Mouse (Mus musculus): ENCODE results near the gene Olfr1371. TPM values are rescaled to one million over a fixed set of nuclear protein-coding genes. Genes with fewer than 3 reads are reported as not detected.

The Olfr1371 gene
- total RNA-seq, 1 experiment, result not detected

DNA sequence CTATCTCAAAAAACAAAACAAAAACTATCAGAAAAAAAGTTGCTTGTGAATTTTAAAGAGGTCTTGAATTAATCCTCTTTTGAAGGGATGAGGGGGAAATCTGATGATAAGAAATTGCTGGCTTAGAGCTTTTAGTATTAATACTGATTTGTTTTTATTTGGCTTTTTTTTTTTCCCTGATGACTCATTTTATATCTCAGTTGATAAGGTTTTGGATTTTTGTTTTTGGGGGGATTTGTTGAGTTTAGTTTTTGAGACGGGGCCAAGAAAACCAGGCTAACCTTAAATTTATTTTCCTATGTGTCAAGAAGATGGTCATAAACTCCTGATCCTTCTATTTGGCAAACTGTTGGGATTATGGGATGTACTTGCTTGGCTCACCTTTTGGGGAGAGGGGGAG is 20.1 kb upstream of the Olfr1371 start:
- TF ChIP-seq MAFK (IDR thresholded peaks at IDR 0.05; ENCODE audit: insufficient read depth, low read depth, low read length) (no peak), CHD2 (IDR thresholded peaks at IDR 0.05; ENCODE audit: low read depth, low read length) (no peak)
- Histone ChIP-seq H3K9me3 (ENCODE audit: control insufficient read depth, insufficient read depth, low read depth, low read length) (no peaks in the 10 kb centered on the region), H3K4me3 (ENCODE audit: insufficient read depth in 1 of 2, low read depth in 1 of 2, low read length in 2 of 2, poor library complexity in 1 of 2, severe bottlenecking in 1 of 2) (0 out of 4 replicates have a peak overlapping the region, but pooled peaks of 1 of the 2 experiments have one; percentile 0), H3K9ac (ENCODE audit: insufficient read depth, low read depth, low read length, poor library complexity, severe bottlenecking) (peak overlapping the region; percentile 58; the same call in 1 of the 2 replicates), H3K36me3 (ENCODE audit: control insufficient read depth, insufficient read depth, low read length, poor library complexity, severe bottlenecking) (peaks cover 9% of the 10 kb centered on the region; the same call in 1 of the 2 replicates), H3K27ac (ENCODE audit: insufficient read depth, low read depth, low read length, poor library complexity, severe bottlenecking) (no peak overlapping the region), H3K4me1 (ENCODE audit: control insufficient read depth in 2 of 2, insufficient read depth in 2 of 2, low read length in 2 of 2, poor library complexity in 1 of 2) (no peaks in the 10 kb centered on the region; a peak in 2 of 4 replicates)
- DNase-seq (ENCODE audit: low read depth, low spot score), result no peak
- in situ Hi-C loops (cut with MboI; ENCODE audit: low sequenced_read_pairs in 2 of 2, unreplicated experiment in 2 of 2), result no loop called here

DNA sequence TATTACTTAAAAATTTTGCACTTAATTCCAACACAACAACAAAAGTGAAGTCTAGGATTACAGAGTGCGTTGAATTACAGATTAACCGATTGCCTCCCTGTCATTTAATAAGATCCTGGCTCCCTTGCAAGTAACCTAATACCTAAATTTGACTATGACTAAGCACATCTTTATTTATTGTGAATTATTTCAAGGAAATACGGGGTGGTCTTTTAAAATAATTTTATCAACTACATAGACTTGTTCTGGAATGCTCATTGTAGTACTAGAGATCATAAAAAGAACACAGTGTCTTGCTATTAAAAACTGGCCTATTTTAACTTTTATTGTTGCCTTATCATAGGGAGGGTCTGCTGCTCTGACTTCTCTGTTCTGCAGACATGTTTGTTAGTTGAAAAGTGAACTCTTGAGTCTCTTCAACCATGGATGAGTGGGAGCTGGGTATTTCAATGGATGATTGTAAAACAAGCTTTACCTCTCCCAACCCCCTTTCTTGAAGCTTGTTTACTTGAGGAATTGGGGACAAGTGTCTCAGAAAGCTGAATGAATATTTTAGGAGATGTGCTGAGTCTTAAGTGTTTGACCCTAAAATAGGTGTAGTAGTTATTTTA is 19.4 kb upstream of the Olfr1371 start:
- Histone ChIP-seq H3K9ac (ENCODE audit: insufficient read depth, low read depth, low read length, poor library complexity, severe bottlenecking) (no peak overlapping the region), H3K9me3 (ENCODE audit: control insufficient read depth, insufficient read depth, low read depth, low read length) (no peaks in the 10 kb centered on the region), H3K27ac (ENCODE audit: insufficient read depth, low read depth, low read length, poor library complexity, severe bottlenecking) (no peak overlapping the region), H3K4me1 (ENCODE audit: control insufficient read depth in 2 of 2, insufficient read depth in 2 of 2, low read length in 2 of 2, poor library complexity in 1 of 2) (peaks cover 3% of the 10 kb centered on the region in 2 experiments; a peak in 2 of 4 replicates), H3K36me3 (ENCODE audit: control insufficient read depth, insufficient read depth, low read length, poor library complexity, severe bottlenecking) (peaks cover 7% of the 10 kb centered on the region; the same call in 1 of the 2 replicates), H3K4me3 (ENCODE audit: insufficient read depth in 1 of 2, low read depth in 1 of 2, low read length in 2 of 2, poor library complexity in 1 of 2, severe bottlenecking in 1 of 2) (peak overlapping the region; percentile 83 to 89)
- no peak for DNase-seq (ENCODE audit: low read depth, low spot score)
- no peak for TF ChIP-seq HCFC1 (IDR thresholded peaks at IDR 0.05; ENCODE audit: borderline replicate concordance, insufficient read depth, low read length)
- no peak for TF ChIP-seq MAFK (IDR thresholded peaks at IDR 0.05; ENCODE audit: insufficient read depth, low read depth, low read length)
- TF ChIP-seq CHD2 (IDR thresholded peaks at IDR 0.05; ENCODE audit: low read depth, low read length), result no peak
- TF ChIP-seq ZNF384 (IDR thresholded peaks at IDR 0.05; ENCODE audit: low read depth, low read length), result no peak
- TF ChIP-seq ZC3H11A (IDR thresholded peaks at IDR 0.05; ENCODE audit: borderline replicate concordance, low read depth, low read length), result no peak
- in situ Hi-C loops (cut with MboI; ENCODE audit: low sequenced_read_pairs in 2 of 2, unreplicated experiment in 2 of 2), result no loop called here

DNA sequence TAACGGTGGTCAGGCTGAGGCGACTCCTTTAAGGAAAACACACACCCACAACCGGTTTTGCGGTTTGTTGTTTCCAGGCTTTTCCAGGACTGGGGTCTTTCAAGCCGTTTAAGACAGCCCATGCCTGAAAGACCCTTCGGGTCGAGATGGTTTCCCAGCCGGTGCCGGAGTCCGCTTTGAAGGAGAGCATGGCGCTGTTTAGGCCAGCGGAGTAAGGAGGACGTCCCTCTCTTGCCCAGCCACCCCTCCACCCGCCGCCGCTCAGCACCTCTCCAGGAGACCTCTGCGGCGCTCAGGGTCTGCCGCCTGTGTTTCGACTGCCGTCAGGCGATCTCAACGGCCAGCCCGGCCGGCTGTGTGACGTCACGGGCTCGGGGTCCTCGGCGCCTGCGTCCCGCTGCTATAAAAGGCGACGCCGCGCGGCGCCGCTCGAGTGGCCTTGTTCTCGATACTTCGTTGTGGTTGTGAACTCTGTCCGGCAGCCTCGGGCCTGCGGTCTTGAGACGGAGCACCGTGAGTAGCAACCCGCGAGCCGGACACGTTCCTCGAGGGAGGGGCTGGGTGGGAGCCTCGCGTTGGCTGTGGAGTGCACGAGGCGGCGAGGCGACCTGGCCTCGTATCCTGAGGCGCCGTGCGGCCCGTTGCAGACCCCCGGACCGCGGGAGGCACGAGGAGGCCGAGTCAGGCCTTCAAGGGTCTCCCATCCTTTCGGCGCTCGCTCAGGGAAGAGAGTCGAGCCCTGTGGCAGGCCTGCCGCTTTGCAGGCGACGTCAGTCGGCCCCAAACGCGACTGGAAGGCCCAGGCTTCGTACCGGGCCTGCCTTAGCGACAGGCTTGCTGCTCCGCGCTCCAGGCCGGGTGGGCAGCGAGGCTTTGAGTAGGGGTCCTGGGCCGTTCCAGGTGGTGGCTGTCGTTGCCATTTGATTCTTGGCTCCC is 18.1 kb upstream of the Olfr1371 start, which contains the start of gene Skp1a:
TSS of gene Skp1a (plus strand) at position 390 of the 936 bp plus-strand sequence.
- peak within 1 kb of the TSS; percentile 93 for H3K9ac ChIP-seq (ENCODE audit: insufficient read depth, low read depth, low read length, poor library complexity, severe bottlenecking)
- peak within 1 kb of the TSS; percentile 92 for H3K27ac ChIP-seq (ENCODE audit: insufficient read depth, low read depth, low read length, poor library complexity, severe bottlenecking)
- H3K9me3 ChIP-seq (ENCODE audit: control insufficient read depth, insufficient read depth, low read depth, low read length), result no peaks in the 10 kb centered on the region
- in situ Hi-C loops (cut with MboI; ENCODE audit: low sequenced_read_pairs in 2 of 2, unreplicated experiment in 2 of 2), result no loop called here
- DNase-seq (ENCODE audit: low read depth, low spot score), result peak; percentile 70
- TF ChIP-seq CHD2 (IDR thresholded peaks at IDR 0.05; ENCODE audit: low read depth, low read length) (no peak), HCFC1 (IDR thresholded peaks at IDR 0.05; ENCODE audit: borderline replicate concordance, insufficient read depth, low read length) (0 out of 2 replicates have a peak, but pooled peaks have one; percentile 65)
- peaks cover 4 to 11% of the 10 kb centered on the region in 2 experiments; a peak in 2 of 4 replicates for H3K4me1 ChIP-seq (ENCODE audit: control insufficient read depth in 2 of 2, insufficient read depth in 2 of 2, low read length in 2 of 2, poor library complexity in 1 of 2)
- peak within 1 kb of the TSS; percentile 83 to 89 for H3K4me3 ChIP-seq (ENCODE audit: insufficient read depth in 1 of 2, low read depth in 1 of 2, low read length in 2 of 2, poor library complexity in 1 of 2, severe bottlenecking in 1 of 2)
- H3K36me3 ChIP-seq (ENCODE audit: control insufficient read depth, insufficient read depth, low read length, poor library complexity, severe bottlenecking), result no peaks in the 10 kb centered on the region

DNA sequence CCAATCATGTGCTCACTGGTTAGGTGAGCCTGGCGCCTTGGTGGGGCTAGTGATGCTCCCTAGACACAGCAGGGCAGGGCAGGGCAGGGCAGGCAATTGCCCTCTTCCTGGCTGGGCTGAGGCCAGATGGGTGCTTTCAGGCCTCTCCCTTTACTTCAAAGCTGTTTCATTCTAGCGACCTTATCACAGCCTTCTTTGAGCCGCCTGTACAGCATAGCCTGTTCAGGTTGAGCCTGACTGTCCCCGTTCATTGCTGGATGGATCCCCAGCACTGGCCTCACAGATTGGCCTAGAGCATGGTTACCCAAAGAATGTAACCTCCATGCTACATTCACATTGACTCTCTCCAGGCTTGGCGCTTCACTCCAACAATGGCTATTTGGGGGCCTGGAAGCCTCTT is 16.9 kb upstream of the Olfr1371 start:
- no peak for DNase-seq (ENCODE audit: low read depth, low spot score)
- H3K36me3 ChIP-seq (ENCODE audit: control insufficient read depth, insufficient read depth, low read length, poor library complexity, severe bottlenecking), result no peaks in the 10 kb centered on the region
- H3K4me1 ChIP-seq (ENCODE audit: control insufficient read depth in 2 of 2, insufficient read depth in 2 of 2, low read length in 2 of 2, poor library complexity in 1 of 2), result peaks cover 7 to 14% of the 10 kb centered on the region in 2 experiments; a peak in 2 of 4 replicates
- TF ChIP-seq MAFK (IDR thresholded peaks at IDR 0.05; ENCODE audit: insufficient read depth, low read depth, low read length) (no peak), HCFC1 (IDR thresholded peaks at IDR 0.05; ENCODE audit: borderline replicate concordance, insufficient read depth, low read length) (no peak), ZC3H11A (IDR thresholded peaks at IDR 0.05; ENCODE audit: borderline replicate concordance, low read depth, low read length) (no peak), ZNF384 (IDR thresholded peaks at IDR 0.05; ENCODE audit: low read depth, low read length) (no peak), CHD2 (IDR thresholded peaks at IDR 0.05; ENCODE audit: low read depth, low read length) (no peak)
- in situ Hi-C loops (cut with MboI; ENCODE audit: low sequenced_read_pairs in 2 of 2, unreplicated experiment in 2 of 2), result no loop called here
- peak overlapping the region; percentile 47; the same call in 1 of the 2 replicates for H3K9ac ChIP-seq (ENCODE audit: insufficient read depth, low read depth, low read length, poor library complexity, severe bottlenecking)
- H3K27ac ChIP-seq (ENCODE audit: insufficient read depth, low read depth, low read length, poor library complexity, severe bottlenecking), result no peak overlapping the region
- H3K4me3 ChIP-seq (ENCODE audit: insufficient read depth in 1 of 2, low read depth in 1 of 2, low read length in 2 of 2, poor library complexity in 1 of 2, severe bottlenecking in 1 of 2), result peak overlapping the region in 1 of 2 experiments; percentile 89; a peak in 1 of 4 replicates
- H3K9me3 ChIP-seq (ENCODE audit: control insufficient read depth, insufficient read depth, low read depth, low read length), result no peaks in the 10 kb centered on the region
